Mouse (Mus musculus) stomach, embryonic 15.5 days (tissue): ENCODE data around the gene Ate1. TPM values are rescaled to one million over a fixed set of nuclear protein-coding genes. Genes with fewer than 3 reads are reported as not detected.
"Not testable (repeated sequence)": the region's sequence is repeated elsewhere in the genome, so short reads cannot be mapped to it uniquely, and the experiment has no call there.

Source experiments
- ATAC-seq: fragments of 200-750 bp; cut with Nextera tagmentation; 2 replicates; pipeline ENCODE4 v1.8.0; 2017; ENCODE audit warnings: low read depth, moderate number of reproducible peaks, moderate TSS enrichment; ENCODE audit not compliant: insufficient read depth, low FRiP score
- H3K27ac ChIP-seq: fragments of 300-500 bp; sonication (generic); 2 replicates; pipeline ENCODE4 v1.5.1; 2015; ENCODE audit warnings: mild to moderate bottlenecking, inconsistent platforms
- H3K27me3 ChIP-seq: fragments of 300-500 bp; sonication (generic); replicated peaks from 2 replicates; pipeline ENCODE4 v1.6.1; 2015; ENCODE audit warnings: inconsistent platforms
- H3K36me3 ChIP-seq: fragments of 300-500 bp; sonication (generic); 2 replicates; pipeline ENCODE4 v1.6.1; 2015; ENCODE audit warnings: inconsistent platforms
- H3K4me1 ChIP-seq: fragments of 300-500 bp; sonication (generic); 2 replicates; pipeline ENCODE4 v1.6.1; 2015; ENCODE audit warnings: inconsistent platforms
- H3K4me2 ChIP-seq: fragments of 300-500 bp; sonication (generic); 2 replicates; pipeline ENCODE4 v1.6.1; 2015; ENCODE audit warnings: mild to moderate bottlenecking, inconsistent platforms
- H3K4me3 ChIP-seq: fragments of 300-500 bp; sonication (generic); replicated peaks from 2 replicates; pipeline ENCODE4 v1.5.1; 2015; ENCODE audit warnings: inconsistent platforms
- H3K9ac ChIP-seq: fragments of 300-500 bp; sonication (generic); 2 replicates; pipeline ENCODE4 v1.6.1; 2015; ENCODE audit warnings: inconsistent platforms
- H3K9me3 ChIP-seq: fragments of 300-500 bp; sonication (generic); 2 replicates; pipeline ENCODE4 v1.6.1; 2016; ENCODE audit warnings: inconsistent platforms
- WGBS: fragments of 180-500 bp; shearing (Covaris S2); methylation state at CpG from one replicate; pipeline ENCODE4 v1.1.7; 2015; 5-methylcytosine and 5-hydroxymethylcytosine counted together
- polyA plus RNA-seq: library from polyadenylated mRNA; unstranded; fragments of >200 nt; fragmentation: Nextera tagmentation; extraction: Ambion mirVana; gene quantifications from 2 replicates; pipeline ENCODE4 v1.2.1, GENCODE M21; 2015

Ate1 gene
- polyA plus RNA-seq, 1 experiment from 2014 or later: 59.2 TPM

- Histone ChIP-seq H3K36me3 (0 out of 2 replicates have a peak, but pooled peaks cover 3% of the 10 kb centered on the region), H3K9ac (peak overlapping the region; percentile 85), H3K4me1 (peaks cover 10% of the 10 kb centered on the region; the same call in 1 of the 2 replicates), H3K27ac (peak overlapping the region; percentile 98), H3K4me3 (peak overlapping the region; percentile 79), H3K27me3 (no peaks in the 10 kb centered on the region), H3K9me3 (no peaks in the 10 kb centered on the region), H3K4me2 (peak overlapping the region; percentile 76)
- under 1% methylated on average over 89 of the region's 90 CpGs for WGBS
- ATAC-seq: peak; percentile 97
Measured at GRCm38 (mm10) chr7:130519096-130520048, 797 bp downstream of the Ate1 start.

GRCm38 (mm10) chr7:130518213-130519095, 1.7 kb downstream of the Ate1 start:
- WGBS: 23% methylated on average over 26 of the region's 26 CpGs
- 0 out of 2 replicates have a peak overlapping the region, but pooled peaks have one; percentile 98 for H3K27ac ChIP-seq
- H3K4me3 ChIP-seq: peak overlapping the region; percentile 79
- H3K9me3 ChIP-seq: no peaks in the 10 kb centered on the region
- no peak for ATAC-seq
- H3K4me1 ChIP-seq: peaks cover 10% of the 10 kb centered on the region; the same call in 1 of the 2 replicates
- 0 out of 2 replicates have a peak, but pooled peaks cover 6% of the 10 kb centered on the region for H3K36me3 ChIP-seq
- H3K27me3 ChIP-seq: no peaks in the 10 kb centered on the region
- H3K4me2 ChIP-seq: peak overlapping the region; percentile 65
- H3K9ac ChIP-seq: peak overlapping the region; percentile 85

- peaks cover 25% of the 10 kb centered on the region for H3K36me3 ChIP-seq
- no peak overlapping the region for H3K4me3 ChIP-seq
- no peaks in the 10 kb centered on the region for H3K4me1 ChIP-seq
- no peaks in the 10 kb centered on the region for H3K27me3 ChIP-seq
- ATAC-seq: no peak
- no peak overlapping the region for H3K27ac ChIP-seq
- no peak overlapping the region for H3K9ac ChIP-seq
- WGBS: 86% methylated on average over 5 of the region's 5 CpGs
- H3K9me3 ChIP-seq: no peaks in the 10 kb centered on the region
- no peak overlapping the region for H3K4me2 ChIP-seq
Measured at GRCm38 (mm10) chr7:130510243-130510642, 9.9 kb downstream of the Ate1 start.

GRCm38 (mm10) chr7:130503006-130503405, 17.2 kb downstream of the Ate1 start:
- H3K27me3 ChIP-seq: no peaks in the 10 kb centered on the region
- no peaks in the 10 kb centered on the region for H3K9me3 ChIP-seq
- H3K36me3 ChIP-seq: peaks cover 22% of the 10 kb centered on the region
- H3K27ac ChIP-seq: no peak overlapping the region
- no peak for ATAC-seq
- H3K4me2 ChIP-seq: no peak overlapping the region
- H3K9ac ChIP-seq: no peak overlapping the region
- WGBS: 95% methylated on average over 5 of the region's 5 CpGs
- H3K4me3 ChIP-seq: no peak overlapping the region
- no peaks in the 10 kb centered on the region for H3K4me1 ChIP-seq

GRCm38 (mm10) chr7:130501499-130501898, 18.7 kb downstream of the Ate1 start:
- ATAC-seq: no peak
- 74% methylated on average over 1 of the region's 1 CpGs for WGBS
- H3K27me3 ChIP-seq: no peaks in the 10 kb centered on the region
- H3K36me3 ChIP-seq: peaks cover 19% of the 10 kb centered on the region
- no peaks in the 10 kb centered on the region for H3K9me3 ChIP-seq
- H3K4me2 ChIP-seq: no peak overlapping the region
- no peak overlapping the region for H3K4me3 ChIP-seq
- no peak overlapping the region for H3K9ac ChIP-seq
- H3K27ac ChIP-seq: no peak overlapping the region
- H3K4me1 ChIP-seq: no peaks in the 10 kb centered on the region

GRCm38 (mm10) chr7:130493346-130493745, 26.8 kb downstream of the Ate1 start:
- WGBS: 78% methylated on average over 3 of the region's 3 CpGs
- Histone ChIP-seq H3K27me3 (no peaks in the 10 kb centered on the region), H3K27ac (no peak overlapping the region), H3K9ac (no peak overlapping the region), H3K9me3 (no peaks in the 10 kb centered on the region), H3K36me3 (0 out of 2 replicates have a peak, but pooled peaks cover 2% of the 10 kb centered on the region), H3K4me1 (no peaks in the 10 kb centered on the region), H3K4me3 (no peak overlapping the region), H3K4me2 (no peak overlapping the region)
- ATAC-seq: no peak

- H3K4me2 ChIP-seq: no peak overlapping the region
- no peaks in the 10 kb centered on the region for H3K9me3 ChIP-seq
- no peak overlapping the region for H3K9ac ChIP-seq
- no peaks in the 10 kb centered on the region for H3K4me1 ChIP-seq
- no peak overlapping the region for H3K27ac ChIP-seq
- H3K27me3 ChIP-seq: no peaks in the 10 kb centered on the region
- ATAC-seq: no peak
- H3K4me3 ChIP-seq: no peak overlapping the region
- peaks cover 6% of the 10 kb centered on the region; the same call in 1 of the 2 replicates for H3K36me3 ChIP-seq
Measured at GRCm38 (mm10) chr7:130492026-130492425, 28.1 kb downstream of the Ate1 start.

- not testable (repeated sequence) for H3K4me3 ChIP-seq, H3K27ac ChIP-seq, H3K9ac ChIP-seq, H3K36me3 ChIP-seq, H3K4me1 ChIP-seq, H3K27me3 ChIP-seq, H3K9me3 ChIP-seq, ATAC-seq, H3K4me2 ChIP-seq
- 91% methylated on average over 3 of the region's 3 CpGs for WGBS
Measured at GRCm38 (mm10) chr7:130479003-130479402, 41.2 kb downstream of the Ate1 start.

- peak; percentile 63; the same call in 1 of the 2 replicates for ATAC-seq
- H3K4me1 ChIP-seq: no peaks in the 10 kb centered on the region
- no peak overlapping the region for H3K27ac ChIP-seq
Measured at GRCm38 (mm10) chr7:130475970-130476369, 44.2 kb downstream of the Ate1 start.

GRCm38 (mm10) chr7:130473881-130474280, 46.3 kb downstream of the Ate1 start:
- Histone ChIP-seq H3K27ac (no peak overlapping the region), H3K4me3 (no peak overlapping the region), H3K36me3 (no peaks in the 10 kb centered on the region), H3K9me3 (no peaks in the 10 kb centered on the region), H3K4me1 (no peaks in the 10 kb centered on the region), H3K4me2 (no peak overlapping the region), H3K27me3 (no peaks in the 10 kb centered on the region), H3K9ac (no peak overlapping the region)
- 76% methylated on average over 3 of the region's 3 CpGs for WGBS
- no peak for ATAC-seq

More at GRCm38 (mm10) chr7:130475970-130476369, 44.2 kb downstream of the Ate1 start:
- no peak overlapping the region for H3K4me2 ChIP-seq
- no peak overlapping the region for H3K4me3 ChIP-seq
- H3K9me3 ChIP-seq: no peaks in the 10 kb centered on the region
- no peaks in the 10 kb centered on the region for H3K36me3 ChIP-seq
- no peaks in the 10 kb centered on the region for H3K27me3 ChIP-seq
- WGBS: 38% methylated on average over 2 of the region's 2 CpGs
- H3K9ac ChIP-seq: no peak overlapping the region

- no peaks in the 10 kb centered on the region for H3K27me3 ChIP-seq
- no peaks in the 10 kb centered on the region for H3K36me3 ChIP-seq
- no peaks in the 10 kb centered on the region for H3K4me1 ChIP-seq
- no peak overlapping the region for H3K4me3 ChIP-seq
- H3K9ac ChIP-seq: no peak overlapping the region
- no peak for ATAC-seq
- H3K9me3 ChIP-seq: no peaks in the 10 kb centered on the region
- no peak overlapping the region for H3K4me2 ChIP-seq
- no peak overlapping the region for H3K27ac ChIP-seq
- 63% methylated on average over 6 of the region's 6 CpGs for WGBS
Measured at GRCm38 (mm10) chr7:130472683-130473082, 47.5 kb downstream of the Ate1 start.
